Mouse (Mus musculus): Measurements from ENCODE around the gene Cand1. TPM values are rescaled to one million over a fixed set of nuclear protein-coding genes. Genes with fewer than 3 reads are reported as not detected.

Gene Cand1
- total RNA-seq, 2 experiments from 2014 or later = 147 TPM

GRCm38 (mm10) chr10:119149261-119149660 is 90.6 kb downstream of the Cand1 start:
- intact Hi-C loops (cut with DNase I) = no loop called here
- DNase-seq (ENCODE audit: low spot score in 2 of 2) = no peak

Other genes with a start within 250 kb of the Cand1 start
- 10 to 100 TPM; 17.7 to 22.7 TPM for gene Grip1, start 213.8 kb upstream of the Cand1 start, total RNA-seq (2021)